Mouse (Mus musculus) regulatory T cell (primary cell): Measurements from ENCODE around the gene Gm3448.
"Not testable (repeated sequence)": the region's sequence is repeated elsewhere in the genome, so short reads cannot be mapped to it uniquely, and the experiment has no call there.

Experiments
- in situ Hi-C: fragments of 300-600 bp; cut with MboI, MseI; formaldehyde crosslinking; loops from one replicate; pipeline ENCODE4 v1.15.1; 2025; ENCODE audit warnings: high pct_unique_total_duplicates

Gm3448 gene

DNA sequence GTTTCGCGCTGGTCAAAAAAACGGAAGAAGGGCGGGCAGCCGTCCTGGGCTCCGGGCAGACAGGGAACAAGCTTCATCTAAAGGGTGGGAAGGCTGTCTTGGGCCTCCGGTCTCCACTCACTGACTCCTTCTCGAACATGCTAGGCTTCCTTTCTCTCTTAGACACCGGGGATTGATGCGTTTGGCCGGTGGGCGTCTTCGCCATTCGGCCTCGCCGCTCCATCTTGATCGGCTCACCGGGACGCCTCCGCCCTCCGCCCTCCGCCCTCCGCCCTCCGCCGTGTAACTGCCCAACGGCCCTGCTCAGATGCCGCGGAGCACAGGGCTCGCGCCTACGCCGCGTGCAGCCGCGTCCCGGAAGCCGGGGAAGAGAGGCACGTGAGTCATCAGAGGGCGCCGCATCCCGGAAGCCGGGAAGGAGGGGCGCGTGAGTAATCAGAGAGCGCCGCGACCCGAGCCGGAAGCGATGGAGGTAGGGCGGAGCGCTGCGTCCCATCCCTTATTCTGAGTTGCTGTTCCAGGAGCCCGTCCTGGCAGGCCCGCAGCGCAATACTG is at the start of gene Gm3448, which contains the start of the genes Ermard and Tcte3:
Gm3448 (minus strand) TSS at position 363 of the 555 bp plus-strand sequence.
Ermard (plus strand) TSS at position 34 of the 555 bp plus-strand sequence.
Tcte3 (minus strand) TSS at position 314 of the 555 bp plus-strand sequence.
- in situ Hi-C loops: loop anchor here (10.0 to 25.0 kb wide), 2 partner anchors 96 to 346 kb away; partner anchors contain the start of genes 1600012H06Rik, Dll1, Fam120b and Wdr27

GRCm38 (mm10) chr17:15088591-15089001 is 47.3 kb upstream of the Gm3448 start:
- in situ Hi-C loops: no loop called here

GRCm38 (mm10) chr17:15088166-15088565 is 46.8 kb upstream of the Gm3448 start:
- in situ Hi-C loops: no loop called here

GRCm38 (mm10) chr17:15085006-15085405 is 43.7 kb upstream of the Gm3448 start:
- in situ Hi-C loops: no loop called here

GRCm38 (mm10) chr17:15084226-15084848 is 43.0 kb upstream of the Gm3448 start:
- in situ Hi-C loops: no loop called here

DNA sequence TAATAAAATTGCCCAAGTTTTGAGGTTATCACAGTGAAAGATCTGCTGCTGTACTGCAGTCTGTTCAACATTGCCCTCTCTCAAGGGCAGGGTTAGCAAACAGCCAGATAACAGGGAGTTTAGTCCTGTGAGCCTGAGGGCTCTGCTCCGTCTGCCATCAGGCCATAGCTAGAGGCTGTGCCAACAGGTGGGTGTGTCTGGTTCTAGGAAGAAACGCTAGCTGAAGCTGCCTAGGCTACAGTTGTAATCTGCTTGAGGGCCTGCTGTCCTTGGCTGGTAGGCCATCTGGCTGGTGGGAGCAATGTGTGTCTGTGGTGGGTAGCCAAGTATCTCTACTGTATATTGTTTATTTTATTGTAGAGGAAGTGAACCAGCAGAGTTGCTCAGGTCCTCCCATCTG is 36.2 kb upstream of the Gm3448 start:
- in situ Hi-C loops: no loop called here

- in situ Hi-C loops: no loop called here
Measured at GRCm38 (mm10) chr17:15075033-15075432, 33.7 kb upstream of the Gm3448 start.

GRCm38 (mm10) chr17:15072211-15072610 is 30.9 kb upstream of the Gm3448 start:
- in situ Hi-C loops: no loop called here

DNA sequence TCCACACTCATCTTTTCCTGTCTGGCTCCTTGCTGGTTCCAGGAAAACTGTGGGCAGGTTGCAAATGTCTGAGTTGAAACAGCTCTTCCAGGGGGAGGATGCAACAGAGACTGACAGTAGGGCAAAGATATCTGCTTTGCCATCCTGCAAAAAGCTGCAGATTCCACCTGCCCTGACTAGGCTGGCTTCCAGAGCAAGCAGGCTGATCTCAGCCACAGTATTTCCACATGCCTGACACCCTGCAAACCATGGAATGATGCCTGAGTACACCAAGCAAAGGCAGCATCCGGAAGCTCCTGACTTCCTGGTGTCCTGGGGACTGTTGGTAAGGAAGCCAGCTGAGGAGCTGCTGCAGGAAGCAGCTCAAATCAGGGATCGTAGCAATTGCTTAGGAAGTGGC is 27.8 kb upstream of the Gm3448 start:
- in situ Hi-C loops: loop anchor here (10.0 kb wide), 1 partner anchor 386 kb away; no protein-coding TSS in a partner anchor

- in situ Hi-C loops: loop anchor here (10.0 kb wide), 1 partner anchor 387 kb away; no protein-coding TSS in a partner anchor
Measured at GRCm38 (mm10) chr17:15068040-15068792, 26.9 kb upstream of the Gm3448 start.

DNA sequence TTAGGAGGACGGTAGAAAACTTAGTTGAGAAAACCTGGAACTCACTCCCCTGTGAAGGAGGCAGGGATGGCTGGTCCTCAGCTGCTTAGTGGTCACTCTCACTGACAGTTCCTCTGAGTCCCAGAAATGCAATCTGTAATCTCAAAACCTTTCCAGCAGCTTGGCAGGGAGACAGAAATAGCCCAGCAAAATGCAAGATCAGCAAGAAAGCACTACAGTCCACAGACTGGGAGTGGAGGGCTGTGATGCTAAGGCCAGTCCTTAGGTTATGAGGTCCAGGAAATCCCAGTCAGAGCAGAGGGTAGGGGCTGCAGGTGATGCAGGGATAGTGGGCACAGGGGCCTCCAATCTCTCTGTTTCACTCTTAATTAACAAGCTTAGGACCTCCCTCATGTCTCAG is 25.6 kb upstream of the Gm3448 start:
- in situ Hi-C loops: loop anchor here (10.0 kb wide), 1 partner anchor 388 kb away; no protein-coding TSS in a partner anchor

DNA sequence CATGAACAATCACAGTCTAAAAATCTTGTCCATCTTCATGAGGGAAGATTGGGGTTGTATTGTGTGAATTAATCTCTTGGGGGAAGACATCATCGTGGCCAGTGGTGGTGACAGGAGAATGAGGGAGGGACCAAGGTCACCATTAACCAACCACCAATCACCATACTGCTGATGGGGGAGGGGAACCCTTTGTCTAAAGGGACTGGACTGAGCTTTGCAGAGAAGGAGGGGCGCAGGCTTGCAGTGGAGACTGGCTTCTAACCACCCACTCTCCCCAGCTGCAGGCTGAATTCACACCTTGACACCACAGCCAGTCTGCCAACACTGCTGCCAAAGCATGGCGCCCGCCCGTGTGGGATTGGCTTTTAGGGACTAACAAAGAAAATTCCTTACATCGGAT is 24.7 kb upstream of the Gm3448 start:
- in situ Hi-C loops: loop anchor here (10.0 kb wide), 1 partner anchor 389 kb away; no protein-coding TSS in a partner anchor

DNA sequence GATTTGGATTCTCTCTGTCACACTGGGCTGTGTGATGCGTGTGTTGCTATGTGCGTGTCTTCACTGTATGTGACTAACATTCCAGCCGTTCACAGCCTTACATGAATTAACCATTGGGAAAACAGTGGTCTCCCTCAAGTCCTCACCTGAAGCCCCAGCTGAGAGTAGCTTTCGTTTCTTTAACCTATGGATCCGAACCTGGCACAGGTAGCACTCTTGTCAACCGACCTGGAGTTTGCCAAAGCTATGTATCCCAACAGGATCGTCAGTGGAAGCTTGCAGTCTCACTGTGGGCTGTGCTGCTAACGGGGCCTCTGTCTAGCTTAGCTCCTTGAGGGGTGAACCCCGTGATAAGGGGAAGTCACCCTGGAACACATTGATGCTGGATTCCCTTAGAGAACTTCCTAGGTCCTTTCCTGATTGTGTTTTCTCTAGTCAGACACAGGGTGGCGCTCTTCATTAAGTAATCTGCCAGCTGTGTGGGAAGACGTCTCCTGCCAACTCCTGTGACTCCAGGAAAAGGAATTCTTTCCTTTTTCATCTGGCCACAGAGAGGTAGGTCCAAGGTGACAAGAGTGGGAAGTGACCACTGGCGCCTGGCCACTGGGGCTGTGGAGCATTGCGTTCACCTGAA is 24.2 kb upstream of the Gm3448 start:
- in situ Hi-C loops: loop anchor here (10.0 kb wide), 1 partner anchor 389 kb away; no protein-coding TSS in a partner anchor

GRCm38 (mm10) chr17:15060356-15060755 is 19.0 kb upstream of the Gm3448 start:
- in situ Hi-C loops: loop anchor here (10.0 kb wide), 1 partner anchor 394 kb away; no protein-coding TSS in a partner anchor

DNA sequence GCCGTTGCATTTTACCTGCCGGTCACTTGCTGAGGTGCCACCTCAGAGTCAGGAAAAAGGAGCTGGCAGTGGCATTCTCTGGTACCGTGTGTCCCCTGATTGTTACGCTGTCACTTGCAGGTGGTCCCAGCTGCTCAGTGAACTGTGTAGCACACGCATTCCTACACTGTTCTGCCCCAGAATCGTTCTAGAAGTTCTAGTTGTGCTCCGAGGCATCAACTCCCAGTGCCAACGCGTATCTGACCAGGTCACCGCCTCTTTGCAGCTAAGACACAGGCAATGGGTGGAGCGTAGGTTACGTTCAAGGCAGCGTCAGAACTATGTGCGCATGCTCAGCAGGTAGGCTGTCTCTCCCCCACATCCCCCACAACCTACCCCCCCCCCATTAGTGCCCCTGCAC is 18.3 kb upstream of the Gm3448 start:
- in situ Hi-C loops: loop anchor here (10.0 kb wide), 1 partner anchor 395 kb away; no protein-coding TSS in a partner anchor

GRCm38 (mm10) chr17:15058161-15058591 is 16.8 kb upstream of the Gm3448 start:
- in situ Hi-C loops: no loop called here

DNA sequence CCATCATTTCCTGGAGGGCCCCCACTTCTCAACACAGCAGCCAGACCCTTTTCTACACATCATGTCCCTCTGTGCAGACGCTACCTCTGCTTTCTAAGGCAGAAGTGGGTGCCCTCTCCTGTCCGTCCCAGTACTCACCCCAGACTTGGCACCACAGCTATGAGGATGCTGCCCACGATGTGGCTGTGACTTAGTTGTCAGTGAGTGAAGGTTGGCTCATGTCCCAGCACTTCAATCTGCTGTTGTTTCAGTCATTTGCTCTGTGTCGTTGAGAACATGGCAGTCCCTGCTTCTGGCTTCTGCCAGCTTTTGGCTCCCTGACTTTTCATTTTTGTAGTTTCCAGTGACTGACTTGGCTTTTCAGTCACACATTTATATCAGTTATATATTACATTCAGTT is 14.6 kb upstream of the Gm3448 start:
- in situ Hi-C loops: no loop called here

DNA sequence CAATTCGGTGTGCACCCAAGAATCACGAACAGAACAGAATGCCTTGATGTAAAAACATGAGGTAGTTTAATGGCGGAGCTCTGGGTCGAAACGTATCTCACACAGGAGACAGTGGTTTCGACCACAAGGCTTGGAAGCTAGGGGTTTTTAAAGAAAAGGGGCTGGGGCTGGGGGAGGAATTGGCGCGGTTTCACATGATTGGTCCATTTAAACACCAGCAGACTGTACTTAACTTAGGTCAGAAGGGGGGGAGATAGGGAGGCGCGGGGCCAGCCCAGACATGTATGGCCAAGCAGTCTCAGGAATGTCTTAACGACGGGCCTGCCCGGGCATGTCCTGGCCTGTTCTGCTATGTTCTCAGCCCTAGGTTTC is 12.5 kb upstream of the Gm3448 start:
- in situ Hi-C loops: not testable (repeated sequence)

GRCm38 (mm10) chr17:15053183-15053828 is 12.0 kb upstream of the Gm3448 start:
- in situ Hi-C loops: not testable (repeated sequence)

GRCm38 (mm10) chr17:15052766-15053165 is 11.4 kb upstream of the Gm3448 start:
- in situ Hi-C loops: not testable (repeated sequence)

DNA sequence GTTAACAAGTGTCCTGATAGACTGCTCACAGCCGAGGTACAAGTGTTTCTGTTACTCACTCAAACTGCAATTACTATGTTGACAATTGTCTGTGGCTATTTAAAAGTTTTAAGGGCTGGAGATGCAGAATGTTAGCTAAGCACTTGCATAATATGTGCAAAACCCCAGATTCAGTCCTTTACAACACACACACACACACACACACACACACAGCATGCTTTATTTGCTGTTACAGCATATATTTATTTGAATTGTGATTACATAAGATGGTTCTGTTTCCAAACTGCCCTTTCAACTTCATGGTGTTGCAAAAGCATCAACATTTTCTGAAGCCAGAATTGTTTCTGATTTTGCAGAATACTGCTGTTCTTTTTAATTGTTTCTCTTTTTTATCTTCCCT is 9.0 kb upstream of the Gm3448 start:
- in situ Hi-C loops: not testable (repeated sequence)
